Mouse (Mus musculus): ENCODE data around the gene Stx11. TPM values are rescaled to one million over a fixed set of nuclear protein-coding genes. Genes with fewer than 3 reads are reported as not detected.

Gene Stx11
- polyA plus RNA-seq, 1 experiment from 2014 or later = 6.1 TPM

- ATAC-seq (ENCODE audit: insufficient read depth, low FRiP score, low read depth) = no peak
- H3K9ac ChIP-seq = no peak overlapping the region
Measured at GRCm38 (mm10) chr10:12981071-12981470, 17.0 kb upstream of the Stx11 start.

GRCm38 (mm10) chr10:12977787-12978212 lies 13.7 kb upstream of the Stx11 start:
- Histone ChIP-seq H3K9me3 (no peaks in the 10 kb centered on the region), H3K4me2 (no peak overlapping the region), H3K27me3 (replicated peaks) (no peaks in the 10 kb centered on the region), H3K9ac (no peak overlapping the region), H3K36me3 (no peaks in the 10 kb centered on the region), H3K4me1 (no peaks in the 10 kb centered on the region), H3K27ac (no peak overlapping the region), H3K4me3 (replicated peaks) (no peak overlapping the region)
- ATAC-seq (ENCODE audit: insufficient read depth, low FRiP score, low read depth) = no peak
- 80% methylated on average over 9 of the region's 9 CpGs for WGBS

More at GRCm38 (mm10) chr10:12981071-12981470, 17.0 kb upstream of the Stx11 start:
- no peak overlapping the region for H3K27ac ChIP-seq
- WGBS = 72% methylated on average over 7 of the region's 7 CpGs
- no peaks in the 10 kb centered on the region for H3K9me3 ChIP-seq
- H3K4me1 ChIP-seq = no peaks in the 10 kb centered on the region
- H3K4me2 ChIP-seq = no peak overlapping the region
- no peak overlapping the region for H3K4me3 ChIP-seq (replicated peaks)
- no peaks in the 10 kb centered on the region for H3K27me3 ChIP-seq (replicated peaks)
- no peaks in the 10 kb centered on the region for H3K36me3 ChIP-seq

- Histone ChIP-seq H3K9me3 (no peaks in the 10 kb centered on the region), H3K4me2 (no peak overlapping the region), H3K4me1 (no peaks in the 10 kb centered on the region), H3K9ac (no peak overlapping the region), H3K27me3 (replicated peaks) (no peaks in the 10 kb centered on the region), H3K4me3 (replicated peaks) (no peak overlapping the region), H3K36me3 (no peaks in the 10 kb centered on the region), H3K27ac (no peak overlapping the region)
- WGBS = 81% methylated on average over 7 of the region's 7 CpGs
- ATAC-seq (ENCODE audit: insufficient read depth, low FRiP score, low read depth) = no peak
Measured at GRCm38 (mm10) chr10:12976552-12976951, 12.5 kb upstream of the Stx11 start.

GRCm38 (mm10) chr10:12975957-12976356 lies 11.9 kb upstream of the Stx11 start:
- WGBS = 83% methylated on average over 7 of the region's 7 CpGs
- no peak for ATAC-seq (ENCODE audit: insufficient read depth, low FRiP score, low read depth)
- H3K9ac ChIP-seq = no peak overlapping the region
- no peaks in the 10 kb centered on the region for H3K9me3 ChIP-seq
- no peak overlapping the region for H3K4me3 ChIP-seq (replicated peaks)
- no peaks in the 10 kb centered on the region for H3K4me1 ChIP-seq
- no peak overlapping the region for H3K27ac ChIP-seq
- H3K4me2 ChIP-seq = no peak overlapping the region
- no peaks in the 10 kb centered on the region for H3K27me3 ChIP-seq (replicated peaks)
- no peaks in the 10 kb centered on the region for H3K36me3 ChIP-seq

GRCm38 (mm10) chr10:12975461-12975860 lies 11.4 kb upstream of the Stx11 start:
- H3K27me3 ChIP-seq (replicated peaks) = no peaks in the 10 kb centered on the region
- no peak overlapping the region for H3K27ac ChIP-seq
- no peak overlapping the region for H3K9ac ChIP-seq
- no peaks in the 10 kb centered on the region for H3K36me3 ChIP-seq
- H3K4me1 ChIP-seq = no peaks in the 10 kb centered on the region
- H3K4me2 ChIP-seq = no peak overlapping the region
- WGBS = 81% methylated on average over 3 of the region's 3 CpGs
- no peaks in the 10 kb centered on the region for H3K9me3 ChIP-seq
- ATAC-seq (ENCODE audit: insufficient read depth, low FRiP score, low read depth) = no peak
- no peak overlapping the region for H3K4me3 ChIP-seq (replicated peaks)

- 90% methylated on average over 6 of the region's 6 CpGs for WGBS
- H3K9ac ChIP-seq = no peak overlapping the region
Measured at GRCm38 (mm10) chr10:12974572-12974971, 10.5 kb upstream of the Stx11 start.

GRCm38 (mm10) chr10:12965669-12966180 lies 1.6 kb upstream of the Stx11 start:
- 61% methylated on average over 5 of the region's 5 CpGs for WGBS
- no peak for ATAC-seq (ENCODE audit: insufficient read depth, low FRiP score, low read depth)
- no peaks in the 10 kb centered on the region for H3K36me3 ChIP-seq

More at GRCm38 (mm10) chr10:12974572-12974971, 10.5 kb upstream of the Stx11 start:
- Histone ChIP-seq H3K4me1 (no peaks in the 10 kb centered on the region), H3K27me3 (replicated peaks) (no peaks in the 10 kb centered on the region), H3K9me3 (no peaks in the 10 kb centered on the region), H3K4me3 (replicated peaks) (no peak overlapping the region), H3K27ac (no peak overlapping the region), H3K36me3 (no peaks in the 10 kb centered on the region), H3K4me2 (no peak overlapping the region)
- ATAC-seq (ENCODE audit: insufficient read depth, low FRiP score, low read depth) = no peak

GRCm38 (mm10) chr10:12963362-12964147 lies 543 bp downstream of the Stx11 start:
- Histone ChIP-seq H3K9me3 (no peaks in the 10 kb centered on the region), H3K4me2 (peak overlapping the region; percentile 88), H3K4me3 (replicated peaks) (peak overlapping the region; percentile 60), H3K4me1 (no peaks in the 10 kb centered on the region), H3K27ac (no peak overlapping the region), H3K9ac (peak overlapping the region; percentile 32), H3K36me3 (no peaks in the 10 kb centered on the region), H3K27me3 (replicated peaks) (no peaks in the 10 kb centered on the region)
- ATAC-seq (ENCODE audit: insufficient read depth, low FRiP score, low read depth) = peak; percentile 51; the same call in 1 of the 2 replicates
- 8% methylated on average over 29 of the region's 29 CpGs for WGBS

More at GRCm38 (mm10) chr10:12965669-12966180, 1.6 kb upstream of the Stx11 start:
- H3K27me3 ChIP-seq (replicated peaks) = no peaks in the 10 kb centered on the region
- no peaks in the 10 kb centered on the region for H3K9me3 ChIP-seq
- no peak overlapping the region for H3K27ac ChIP-seq
- H3K4me3 ChIP-seq (replicated peaks) = no peak overlapping the region
- H3K4me1 ChIP-seq = no peaks in the 10 kb centered on the region
- no peak overlapping the region for H3K9ac ChIP-seq
- no peak overlapping the region for H3K4me2 ChIP-seq

GRCm38 (mm10) chr10:12962238-12962637 lies 1.9 kb downstream of the Stx11 start:
- no peak overlapping the region for H3K4me3 ChIP-seq (replicated peaks)
- H3K9me3 ChIP-seq = no peaks in the 10 kb centered on the region
- H3K27me3 ChIP-seq (replicated peaks) = no peaks in the 10 kb centered on the region
- no peaks in the 10 kb centered on the region for H3K36me3 ChIP-seq
- no peak overlapping the region for H3K9ac ChIP-seq
- H3K27ac ChIP-seq = no peak overlapping the region
- no peaks in the 10 kb centered on the region for H3K4me1 ChIP-seq
- no peak overlapping the region for H3K4me2 ChIP-seq
- ATAC-seq (ENCODE audit: insufficient read depth, low FRiP score, low read depth) = peak; percentile 54; the same call in 1 of the 2 replicates

- 78% methylated on average over 8 of the region's 8 CpGs for WGBS
- H3K4me2 ChIP-seq = no peak overlapping the region
- no peak overlapping the region for H3K27ac ChIP-seq
- no peaks in the 10 kb centered on the region for H3K36me3 ChIP-seq
- H3K4me3 ChIP-seq (replicated peaks) = no peak overlapping the region
- no peak for ATAC-seq (ENCODE audit: insufficient read depth, low FRiP score, low read depth)
- no peak overlapping the region for H3K9ac ChIP-seq
- no peaks in the 10 kb centered on the region for H3K27me3 ChIP-seq (replicated peaks)
- H3K9me3 ChIP-seq = no peaks in the 10 kb centered on the region
- no peaks in the 10 kb centered on the region for H3K4me1 ChIP-seq
Measured at GRCm38 (mm10) chr10:12961546-12961945, 2.6 kb downstream of the Stx11 start.

- ATAC-seq (ENCODE audit: insufficient read depth, low FRiP score, low read depth) = no peak
- no peaks in the 10 kb centered on the region for H3K9me3 ChIP-seq
- whole genome bisulfite sequencing = 72% methylated on average over 4 of the region's 4 CpGs
- H3K4me3 ChIP-seq (replicated peaks) = no peak overlapping the region
- no peak overlapping the region for H3K4me2 ChIP-seq
- H3K27me3 ChIP-seq (replicated peaks) = no peaks in the 10 kb centered on the region
- no peaks in the 10 kb centered on the region for H3K36me3 ChIP-seq
- no peak overlapping the region for H3K9ac ChIP-seq
- no peaks in the 10 kb centered on the region for H3K4me1 ChIP-seq
- H3K27ac ChIP-seq = no peak overlapping the region
Measured at GRCm38 (mm10) chr10:12957271-12957670, 6.8 kb downstream of the Stx11 start.

- no peak overlapping the region for H3K27ac ChIP-seq
- ATAC-seq (ENCODE audit: insufficient read depth, low FRiP score, low read depth) = no peak
- 27% methylated on average over 1 of the region's 1 CpGs for WGBS
- no peaks in the 10 kb centered on the region for H3K4me1 ChIP-seq
- H3K4me3 ChIP-seq (replicated peaks) = no peak overlapping the region
- H3K9ac ChIP-seq = no peak overlapping the region
- no peaks in the 10 kb centered on the region for H3K9me3 ChIP-seq
- H3K4me2 ChIP-seq = no peak overlapping the region
- no peaks in the 10 kb centered on the region for H3K27me3 ChIP-seq (replicated peaks)
- H3K36me3 ChIP-seq = no peaks in the 10 kb centered on the region
Measured at GRCm38 (mm10) chr10:12955831-12956230, 8.3 kb downstream of the Stx11 start.
